Mouse (Mus musculus): ENCODE results near the gene Pde7b. TPM values are rescaled to one million over a fixed set of nuclear protein-coding genes. Genes with fewer than 3 reads are reported as not detected.

Pde7b gene
- polyA plus RNA-seq, 1 experiment: 12.9 TPM

DNA sequence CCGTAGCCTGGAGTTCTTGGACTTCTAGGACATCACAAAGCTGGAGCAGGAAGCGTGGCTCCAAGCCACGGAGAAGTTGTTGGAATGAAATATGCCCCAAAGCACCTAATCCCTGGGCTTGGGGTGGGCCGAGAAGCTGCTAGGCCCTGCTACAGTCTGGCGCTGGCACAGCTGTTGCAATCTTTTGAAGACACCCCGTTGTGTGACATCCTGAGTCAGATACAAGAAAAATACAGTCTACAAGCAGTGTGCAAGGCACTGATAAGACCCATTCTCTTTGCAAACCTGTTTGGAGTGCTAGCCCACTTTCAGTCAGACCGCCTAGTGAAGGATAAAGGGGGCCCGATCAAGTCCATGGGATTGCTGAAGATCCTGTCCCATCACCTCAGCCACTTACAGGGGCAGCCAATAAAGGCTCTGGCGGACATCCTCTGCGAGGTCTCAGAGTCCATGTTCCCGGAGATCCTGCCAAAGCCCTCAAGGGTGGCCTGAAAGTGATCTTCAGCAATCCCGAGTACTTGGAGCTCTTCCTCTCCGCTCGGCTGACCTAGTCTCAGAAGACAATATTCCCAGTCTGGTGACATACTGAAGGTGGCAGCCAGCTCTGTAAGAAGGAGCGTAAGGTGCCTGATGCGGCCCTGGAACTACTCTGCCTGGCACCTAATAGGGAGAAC, 99.0 kb downstream of the Pde7b start:
- H3K27ac ChIP-seq (ENCODE audit: insufficient read depth, low read depth, low read length): no peak overlapping the region
- TF ChIP-seq CTCF (IDR thresholded peaks at IDR 0.05; ENCODE audit: low read depth, low read length): no peak
- no peak for TF ChIP-seq POLR2A (IDR thresholded peaks at IDR 0.05; ENCODE audit: borderline replicate concordance, low read depth, low read length)
- H3K4me1 ChIP-seq (ENCODE audit: control insufficient read depth, insufficient read depth, low read length): no peaks in the 10 kb centered on the region
- no peak overlapping the region for H3K4me3 ChIP-seq (ENCODE audit: insufficient read depth, low read length)

DNA sequence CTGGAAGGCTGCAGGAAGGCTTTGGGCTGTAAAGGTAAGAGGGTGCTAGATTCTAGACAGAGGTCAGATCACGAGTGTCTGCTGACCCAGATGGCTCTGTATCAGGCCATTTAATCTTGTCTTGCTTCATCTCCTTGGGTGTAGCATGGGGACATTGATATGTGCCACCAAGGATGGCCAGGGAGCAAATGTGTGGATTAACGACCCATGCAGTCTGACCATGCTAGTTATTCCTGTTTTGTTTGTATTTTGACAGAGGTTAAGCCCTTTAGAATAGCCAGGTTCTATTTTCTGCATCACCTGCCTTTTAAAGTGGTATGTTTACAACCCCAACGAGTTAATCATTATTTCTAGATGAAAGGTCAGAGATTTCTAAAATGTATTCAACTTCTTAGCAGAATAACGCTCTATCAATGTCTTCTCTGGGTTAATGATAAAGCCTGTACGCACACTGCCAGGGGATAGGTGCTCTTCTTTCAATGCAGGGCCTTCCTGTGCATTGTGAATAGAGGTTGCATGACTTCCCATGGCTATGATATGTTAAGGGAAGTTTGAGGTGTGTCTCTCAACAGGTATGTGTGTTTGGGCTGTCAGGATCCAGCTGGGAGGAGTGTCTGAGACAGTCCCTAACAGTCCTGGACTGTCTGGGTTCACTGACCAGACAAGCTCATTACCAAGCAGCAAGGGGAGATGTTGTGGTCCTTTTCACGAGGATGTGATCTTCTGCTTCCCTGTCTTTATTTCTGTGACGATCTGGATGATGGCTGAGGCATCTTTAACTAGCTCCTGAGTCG, 103.0 kb downstream of the Pde7b start:
- Histone ChIP-seq H3K4me3 (ENCODE audit: insufficient read depth, low read length) (no peak overlapping the region), H3K4me1 (ENCODE audit: control insufficient read depth, insufficient read depth, low read length) (no peaks in the 10 kb centered on the region), H3K27ac (ENCODE audit: insufficient read depth, low read depth, low read length) (no peak overlapping the region)
- TF ChIP-seq POLR2A (IDR thresholded peaks at IDR 0.05; ENCODE audit: borderline replicate concordance, low read depth, low read length): no peak
- no peak for TF ChIP-seq CTCF (IDR thresholded peaks at IDR 0.05; ENCODE audit: low read depth, low read length)

DNA sequence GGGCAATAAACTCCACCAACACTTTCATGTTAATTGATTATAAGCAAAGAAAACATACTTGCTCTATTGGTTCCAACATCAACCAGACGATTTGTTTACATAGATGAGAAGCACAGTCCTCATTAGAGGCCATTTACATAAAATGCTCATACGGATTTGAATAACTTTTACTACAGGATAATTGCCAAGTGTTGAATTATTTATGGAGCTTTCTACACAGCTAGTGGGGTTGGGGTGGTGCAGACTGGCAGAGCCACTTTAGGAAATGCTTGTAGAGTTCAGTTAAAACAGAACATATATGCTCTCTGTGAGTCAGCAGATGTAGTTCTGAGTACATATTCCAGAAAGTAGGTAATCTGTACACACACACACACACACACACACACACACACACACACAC, 118.9 kb downstream of the Pde7b start:
- TF ChIP-seq CTCF (IDR thresholded peaks at IDR 0.05; ENCODE audit: low read depth, low read length) (no peak), POLR2A (IDR thresholded peaks at IDR 0.05; ENCODE audit: borderline replicate concordance, low read depth, low read length) (no peak)
- no peak overlapping the region for H3K27ac ChIP-seq (ENCODE audit: insufficient read depth, low read depth, low read length)

DNA sequence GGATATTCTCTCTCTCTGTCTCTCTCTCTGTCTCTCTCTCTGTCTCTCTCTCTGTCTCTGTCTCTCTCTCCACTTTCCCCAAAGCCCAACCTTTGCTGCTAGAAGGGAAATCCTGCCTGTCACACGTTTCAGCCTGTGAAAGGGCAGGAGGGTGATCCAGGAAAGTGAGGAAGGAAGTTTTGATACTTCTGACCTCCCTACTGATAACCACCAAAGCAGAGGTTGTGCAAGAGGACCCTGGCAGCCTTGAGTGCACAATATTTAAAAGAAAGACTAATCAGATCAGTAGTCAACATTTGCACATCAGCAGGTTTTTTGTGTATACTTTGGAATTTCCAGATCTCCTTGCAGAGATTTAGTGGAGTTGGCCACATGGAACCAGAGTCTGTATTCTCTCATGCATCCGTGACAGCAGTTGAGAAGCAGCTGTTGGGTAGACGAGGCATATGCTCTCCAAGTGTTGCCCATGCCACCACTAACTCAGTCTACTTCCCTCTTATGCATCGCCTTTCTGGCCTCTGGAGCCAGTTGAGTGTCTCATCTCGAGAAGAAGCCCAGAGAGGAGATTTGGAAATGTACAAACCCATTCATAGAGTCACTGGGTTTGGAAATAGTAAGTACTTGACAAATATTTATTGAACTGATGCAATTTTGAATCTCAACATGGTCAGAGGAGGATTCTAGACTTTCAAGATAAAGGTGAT, 129.6 kb downstream of the Pde7b start:
- Histone ChIP-seq H3K4me1 (ENCODE audit: control insufficient read depth, insufficient read depth, low read length) (peaks cover 9% of the 10 kb centered on the region), H3K27ac (ENCODE audit: insufficient read depth, low read depth, low read length) (no peak overlapping the region), H3K4me3 (ENCODE audit: insufficient read depth, low read length) (no peak overlapping the region)
- no peak for TF ChIP-seq POLR2A (IDR thresholded peaks at IDR 0.05; ENCODE audit: borderline replicate concordance, low read depth, low read length)

More for the DNA sequence above, 118.9 kb downstream of the Pde7b start:
- Histone ChIP-seq H3K4me3 (ENCODE audit: insufficient read depth, low read length) (no peak overlapping the region), H3K4me1 (ENCODE audit: control insufficient read depth, insufficient read depth, low read length) (no peaks in the 10 kb centered on the region)

DNA sequence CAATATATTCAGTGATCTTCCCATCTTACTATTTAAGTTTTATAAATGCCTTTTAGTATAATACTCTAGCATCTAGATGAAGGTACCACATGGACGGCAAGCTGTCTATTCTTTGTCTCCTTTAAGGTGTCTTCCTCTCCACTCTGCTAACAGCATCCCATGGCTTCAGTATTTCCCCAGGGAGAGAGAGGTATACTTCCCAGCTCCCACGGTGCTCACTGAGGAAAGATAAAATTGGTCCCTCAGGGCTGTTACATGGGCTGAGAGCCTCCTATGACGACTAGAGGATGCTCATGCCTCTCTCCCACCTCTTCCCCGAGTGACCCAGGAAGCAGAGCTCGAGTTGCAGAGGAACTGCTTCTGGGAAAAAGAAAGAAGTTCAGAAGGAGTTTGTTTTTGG, 130.9 kb downstream of the Pde7b start:
- TF ChIP-seq CTCF (IDR thresholded peaks at IDR 0.05; ENCODE audit: low read depth, low read length): no peak
- TF ChIP-seq POLR2A (IDR thresholded peaks at IDR 0.05; ENCODE audit: borderline replicate concordance, low read depth, low read length): no peak
- H3K4me1 ChIP-seq (ENCODE audit: control insufficient read depth, insufficient read depth, low read length): peaks cover 12% of the 10 kb centered on the region
- H3K4me3 ChIP-seq (ENCODE audit: insufficient read depth, low read length): no peak overlapping the region
- H3K27ac ChIP-seq (ENCODE audit: insufficient read depth, low read depth, low read length): no peak overlapping the region

DNA sequence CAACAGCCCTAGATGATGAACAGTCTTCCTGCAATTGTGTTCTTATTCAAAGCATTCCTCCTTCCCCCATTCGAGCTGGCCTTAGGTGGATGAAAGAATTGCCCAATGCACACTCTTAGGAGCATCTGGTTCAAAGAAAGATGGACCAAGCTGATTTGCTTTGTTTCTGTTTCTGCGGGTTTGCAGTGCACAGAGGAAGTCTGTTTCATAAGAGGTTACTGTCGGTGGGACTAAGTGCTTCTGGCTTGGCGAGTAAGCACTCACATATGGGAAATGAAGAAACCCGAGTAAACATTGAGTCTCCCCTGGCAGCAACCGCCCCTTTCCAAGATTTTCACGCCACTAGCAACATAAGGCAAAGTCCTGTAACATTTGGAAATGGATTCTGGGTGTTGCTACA, 134.8 kb downstream of the Pde7b start:
- H3K27ac ChIP-seq (ENCODE audit: insufficient read depth, low read depth, low read length): no peak overlapping the region
- peaks cover 8% of the 10 kb centered on the region for H3K4me1 ChIP-seq (ENCODE audit: control insufficient read depth, insufficient read depth, low read length)
- no peak for TF ChIP-seq POLR2A (IDR thresholded peaks at IDR 0.05; ENCODE audit: borderline replicate concordance, low read depth, low read length)
- no peak for TF ChIP-seq CTCF (IDR thresholded peaks at IDR 0.05; ENCODE audit: low read depth, low read length)
- H3K4me3 ChIP-seq (ENCODE audit: insufficient read depth, low read length): no peak overlapping the region

DNA sequence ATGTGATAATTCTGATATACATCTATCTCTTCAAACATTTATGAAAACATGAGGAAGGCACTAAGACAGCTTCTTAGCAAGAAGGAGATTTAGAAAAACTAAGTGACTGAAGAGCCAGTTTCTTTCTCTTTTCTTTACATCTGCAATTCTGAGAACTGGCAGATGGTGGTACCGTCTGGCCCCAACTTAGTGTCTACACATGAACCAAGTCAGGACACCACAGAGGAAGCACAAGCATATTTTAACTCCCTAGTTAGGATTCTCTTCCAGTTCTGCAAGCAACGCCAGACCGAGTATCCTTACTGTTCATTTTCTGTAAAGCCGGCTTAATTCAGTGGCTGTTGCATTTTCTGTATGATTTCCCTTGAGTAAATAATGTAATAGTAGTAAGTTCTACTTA, 138.9 kb downstream of the Pde7b start:
- H3K4me1 ChIP-seq (ENCODE audit: control insufficient read depth, insufficient read depth, low read length): 0 out of 2 replicates have a peak, but pooled peaks cover 4% of the 10 kb centered on the region
- no peak overlapping the region for H3K27ac ChIP-seq (ENCODE audit: insufficient read depth, low read depth, low read length)
- TF ChIP-seq POLR2A (IDR thresholded peaks at IDR 0.05; ENCODE audit: borderline replicate concordance, low read depth, low read length): no peak
- no peak for TF ChIP-seq CTCF (IDR thresholded peaks at IDR 0.05; ENCODE audit: low read depth, low read length)
- H3K4me3 ChIP-seq (ENCODE audit: insufficient read depth, low read length): no peak overlapping the region

DNA sequence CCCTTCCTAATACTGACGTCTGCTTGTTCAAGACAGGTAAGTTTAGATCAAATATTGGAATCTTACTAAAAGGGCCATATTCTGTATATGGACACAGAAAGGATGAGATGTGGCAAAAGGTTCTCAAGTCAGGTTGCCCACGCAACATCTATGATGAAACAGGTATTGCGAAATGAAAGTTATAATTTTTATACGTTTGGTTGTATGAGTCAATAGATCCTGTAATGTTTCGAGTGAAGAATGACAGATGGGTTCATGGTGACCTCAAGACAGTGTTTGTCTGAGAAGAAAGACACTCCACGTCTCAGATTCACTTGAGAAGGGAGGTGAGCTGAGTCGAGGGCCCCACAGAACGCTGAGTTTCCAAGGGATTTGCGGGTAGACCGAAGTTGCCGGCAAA, 149.9 kb downstream of the Pde7b start:
- no peak overlapping the region for H3K4me3 ChIP-seq (ENCODE audit: insufficient read depth, low read length)
- no peak for TF ChIP-seq CTCF (IDR thresholded peaks at IDR 0.05; ENCODE audit: low read depth, low read length)
- TF ChIP-seq POLR2A (IDR thresholded peaks at IDR 0.05; ENCODE audit: borderline replicate concordance, low read depth, low read length): no peak
- H3K27ac ChIP-seq (ENCODE audit: insufficient read depth, low read depth, low read length): no peak overlapping the region
- 0 out of 2 replicates have a peak, but pooled peaks cover 3% of the 10 kb centered on the region for H3K4me1 ChIP-seq (ENCODE audit: control insufficient read depth, insufficient read depth, low read length)

DNA sequence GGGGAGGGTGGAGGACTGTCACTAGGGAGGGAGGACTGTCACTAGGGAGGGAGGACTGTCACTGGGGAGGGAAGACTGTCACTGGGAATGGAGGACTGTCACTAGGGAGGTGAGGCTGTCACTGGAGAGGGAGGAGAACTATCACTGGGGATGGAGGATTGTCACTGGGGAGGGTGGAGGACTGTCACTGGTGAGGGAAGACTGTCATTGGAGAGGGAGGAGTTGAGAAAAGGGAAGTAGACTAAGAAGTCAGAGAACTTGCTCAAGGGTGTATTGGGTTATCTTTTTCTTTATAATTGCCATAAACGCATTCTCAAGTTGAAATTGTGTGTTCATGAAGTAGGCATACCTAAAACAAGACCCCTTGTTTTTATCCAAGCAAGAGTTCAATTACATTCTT, 150.5 kb downstream of the Pde7b start:
- Histone ChIP-seq H3K4me1 (ENCODE audit: control insufficient read depth, insufficient read depth, low read length) (0 out of 2 replicates have a peak, but pooled peaks cover 3% of the 10 kb centered on the region), H3K27ac (ENCODE audit: insufficient read depth, low read depth, low read length) (no peak overlapping the region), H3K4me3 (ENCODE audit: insufficient read depth, low read length) (no peak overlapping the region)
- TF ChIP-seq POLR2A (IDR thresholded peaks at IDR 0.05; ENCODE audit: borderline replicate concordance, low read depth, low read length) (no peak), CTCF (IDR thresholded peaks at IDR 0.05; ENCODE audit: low read depth, low read length) (no peak)

DNA sequence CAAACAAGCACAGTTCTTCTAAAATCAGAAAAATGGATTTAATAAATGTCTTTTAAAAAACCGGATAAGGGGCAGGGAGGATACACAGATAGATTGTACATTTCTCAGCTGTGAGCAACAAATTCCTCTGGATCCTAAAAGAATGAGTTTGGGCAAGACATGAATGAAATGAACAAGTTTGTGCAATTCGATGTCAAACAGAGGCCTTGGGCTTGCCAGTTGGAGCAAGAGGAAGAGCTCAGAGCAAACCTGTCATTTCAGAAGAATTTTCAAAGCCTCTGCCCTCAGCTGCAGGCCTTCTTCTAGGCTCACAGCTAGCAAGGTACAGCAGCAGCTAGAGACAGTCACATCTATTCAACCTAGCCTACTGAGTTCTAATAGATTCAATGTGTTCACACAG, 153.4 kb downstream of the Pde7b start:
- Histone ChIP-seq H3K4me1 (ENCODE audit: control insufficient read depth, insufficient read depth, low read length) (peaks cover 8% of the 10 kb centered on the region), H3K27ac (ENCODE audit: insufficient read depth, low read depth, low read length) (no peak overlapping the region), H3K4me3 (ENCODE audit: insufficient read depth, low read length) (no peak overlapping the region)
- TF ChIP-seq CTCF (IDR thresholded peaks at IDR 0.05; ENCODE audit: low read depth, low read length): no peak
- TF ChIP-seq POLR2A (IDR thresholded peaks at IDR 0.05; ENCODE audit: borderline replicate concordance, low read depth, low read length): no peak
